Mouse (Mus musculus) neural tube, embryonic 14.5 days (tissue): ENCODE data around the gene Dnajc13. TPM values are rescaled to one million over a fixed set of nuclear protein-coding genes. Genes with fewer than 3 reads are reported as not detected.

Source experiments
- ATAC-seq: fragments of 200-750 bp; cut with Nextera tagmentation; 2 replicates; pipeline ENCODE4 v1.8.0; 2017; ENCODE audit warnings: low read depth, mild to moderate bottlenecking, moderate TSS enrichment, moderate library complexity
- H3K27ac ChIP-seq: fragments of 300-500 bp; sonication (generic); 2 replicates; pipeline ENCODE4 v1.5.1; 2014; ENCODE audit warnings: low read depth, mild to moderate bottlenecking, control low read depth, low read length, moderate library complexity, mixed read lengths
- H3K27me3 ChIP-seq: fragments of 300-500 bp; sonication (generic); 2 replicates; pipeline ENCODE4 v1.6.1; 2014; ENCODE audit warnings: low read length; ENCODE audit not compliant: control insufficient read depth, insufficient read depth
- H3K36me3 ChIP-seq: fragments of 300-500 bp; sonication (generic); 2 replicates; pipeline ENCODE4 v1.6.1; 2014; ENCODE audit warnings: low read length, mixed read lengths; ENCODE audit not compliant: control insufficient read depth, insufficient read depth
- H3K4me1 ChIP-seq: fragments of 300-500 bp; sonication (generic); 2 replicates; pipeline ENCODE4 v1.6.1; 2014; ENCODE audit warnings: low read length; ENCODE audit not compliant: control insufficient read depth, insufficient read depth
- H3K4me2 ChIP-seq: fragments of 300-500 bp; sonication (generic); 2 replicates; pipeline ENCODE4 v1.6.1; 2014; ENCODE audit warnings: mild to moderate bottlenecking, low read depth, low read length, control low read depth
- H3K4me3 ChIP-seq: fragments of 300-500 bp; sonication (generic); 2 replicates; pipeline ENCODE4 v1.5.1; 2014; ENCODE audit warnings: low read depth, low read length, control low read depth, mixed read lengths
- H3K9ac ChIP-seq: fragments of 300-500 bp; sonication (generic); replicated peaks from 2 replicates; pipeline ENCODE4 v1.6.1; 2014; ENCODE audit warnings: low read depth, mild to moderate bottlenecking, control low read depth, low read length, mixed read lengths
- H3K9me3 ChIP-seq: fragments of 300-500 bp; sonication (generic); 2 replicates; pipeline ENCODE4 v1.6.1; 2016; ENCODE audit warnings: low read length; ENCODE audit not compliant: control insufficient read depth
- WGBS: fragments of 180-500 bp; shearing (Covaris S2); extraction: QIAGEN DNeasy Blood & Tissue Kit; methylation state at CpG from one replicate; pipeline ENCODE4 v1.1.7; 2014; 5-methylcytosine and 5-hydroxymethylcytosine counted together
- polyA plus RNA-seq: library from polyadenylated mRNA; unstranded; fragments of >200 nt; fragmentation: Nextera tagmentation; extraction: Ambion mirVana; gene quantifications from 2 replicates; pipeline ENCODE4 v1.2.1, GENCODE M21; 2014

The Dnajc13 gene
- polyA plus RNA-seq, 1 experiment from 2014 or later = 26.1 TPM

DNA sequence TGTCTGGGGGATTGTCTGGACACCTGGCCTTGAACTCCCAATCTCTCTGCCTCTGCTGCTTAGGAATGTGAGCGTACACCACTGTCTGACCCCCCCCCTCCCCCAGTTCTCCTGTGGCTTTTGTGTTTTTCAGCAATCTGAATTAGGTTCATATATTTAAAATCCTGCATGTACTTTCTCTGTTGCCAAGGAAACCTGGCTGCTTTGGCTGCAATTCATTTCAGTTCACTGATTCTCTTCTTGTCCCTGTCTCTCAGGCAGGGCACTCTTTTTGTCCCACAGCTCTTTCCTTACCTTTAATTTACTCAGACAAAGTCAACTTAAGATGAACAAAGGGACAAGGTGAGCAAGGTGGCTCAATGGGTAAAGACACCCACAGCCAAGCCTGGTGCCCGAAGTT, 134.6 kb downstream of the Dnajc13 start:
- peak overlapping the region; percentile 12; the same call in 1 of the 2 replicates for H3K27ac ChIP-seq
- ATAC-seq = no peak

DNA sequence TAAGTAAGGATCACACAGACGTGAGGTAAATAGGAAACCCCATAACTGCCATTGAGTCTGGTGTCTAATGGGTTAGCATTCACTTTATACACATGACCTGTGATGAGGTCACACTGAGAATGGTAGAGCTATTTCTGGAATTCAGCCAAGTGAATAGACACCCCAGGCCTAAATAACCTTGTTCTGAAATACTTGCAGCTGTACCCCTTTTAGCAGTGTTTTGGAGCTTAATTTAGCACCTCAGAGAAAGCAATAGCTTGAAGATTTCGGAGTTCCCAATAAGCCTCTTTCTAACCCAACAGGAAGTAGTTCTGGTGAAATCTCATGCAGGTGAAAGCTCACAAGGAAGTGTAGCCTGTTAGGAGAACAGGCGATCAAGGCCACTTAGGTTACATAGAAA, 135.9 kb downstream of the Dnajc13 start, which contains the start of gene Ackr4:
Gene Ackr4 (minus strand): TSS at position 101 of the 400 bp plus-strand sequence.
- no peaks in the 10 kb centered on the region for H3K4me1 ChIP-seq
- H3K27ac ChIP-seq = no peak within 1 kb of the TSS
- no peak for ATAC-seq
- no peaks in the 10 kb centered on the region for H3K9me3 ChIP-seq
- H3K4me3 ChIP-seq = no peak within 1 kb of the TSS
- 75% methylated on average over 3 of the region's 3 CpGs for WGBS
- H3K4me2 ChIP-seq = no peak within 1 kb of the TSS
- no peaks in the 10 kb centered on the region for H3K36me3 ChIP-seq
- H3K27me3 ChIP-seq = no peaks in the 10 kb centered on the region
- H3K9ac ChIP-seq = no peak within 1 kb of the TSS

More for the DNA sequence above, 134.6 kb downstream of the Dnajc13 start:
- H3K36me3 ChIP-seq = no peaks in the 10 kb centered on the region
- H3K9me3 ChIP-seq = no peaks in the 10 kb centered on the region
- no peak overlapping the region for H3K4me3 ChIP-seq
- no peaks in the 10 kb centered on the region for H3K27me3 ChIP-seq
- H3K4me1 ChIP-seq = no peaks in the 10 kb centered on the region
- no peak overlapping the region for H3K9ac ChIP-seq
- 30% methylated on average over 2 of the region's 2 CpGs for WGBS
- H3K4me2 ChIP-seq = no peak overlapping the region

DNA sequence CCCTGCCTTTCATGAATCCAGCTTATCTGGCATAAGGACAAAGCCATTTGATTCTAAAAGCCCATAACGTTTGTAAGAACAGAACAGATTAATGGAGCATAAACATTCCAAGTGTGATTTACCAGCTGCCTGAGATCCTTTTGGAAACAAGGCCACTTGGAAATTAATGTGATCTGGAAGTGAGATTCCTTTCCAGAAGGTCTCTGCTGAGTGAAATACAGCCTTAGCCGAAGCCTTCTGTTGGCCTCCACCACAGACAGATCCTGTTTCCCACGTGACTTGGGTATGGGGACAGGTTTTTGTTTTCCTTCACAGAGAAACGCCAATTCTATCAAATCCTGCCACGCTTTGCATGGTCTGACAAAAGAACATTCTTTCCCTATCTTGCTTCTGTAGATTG, 139.1 kb downstream of the Dnajc13 start:
- Histone ChIP-seq H3K9me3 (no peaks in the 10 kb centered on the region), H3K4me3 (no peak overlapping the region), H3K27ac (peak overlapping the region; percentile 64; the same call in 1 of the 2 replicates), H3K4me2 (no peak overlapping the region), H3K4me1 (peaks cover 3% of the 10 kb centered on the region; the same call in 1 of the 2 replicates), H3K27me3 (no peaks in the 10 kb centered on the region), H3K9ac (no peak overlapping the region), H3K36me3 (no peaks in the 10 kb centered on the region)
- ATAC-seq = peak; percentile 30; the same call in 1 of the 2 replicates
- WGBS = 14% methylated on average over 5 of the region's 5 CpGs

DNA sequence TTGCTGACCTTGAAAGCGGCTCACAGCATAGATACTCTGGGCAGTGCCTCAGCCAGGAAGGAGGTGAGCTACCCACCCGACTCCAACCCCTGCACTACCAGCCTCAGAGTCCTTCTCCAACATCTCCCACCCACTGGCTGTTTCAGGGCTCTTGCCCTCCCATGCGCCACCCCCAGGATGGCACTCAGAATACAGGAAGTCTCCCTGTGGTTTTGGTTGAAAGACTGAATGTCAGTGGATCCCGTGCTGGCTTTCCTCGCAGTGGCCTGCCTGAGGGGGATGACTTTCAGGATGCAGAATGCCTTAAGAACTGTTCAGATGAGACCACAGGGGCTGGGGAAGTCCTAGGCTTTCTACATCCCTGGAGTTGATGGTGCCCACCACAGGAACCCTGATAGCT, 139.6 kb downstream of the Dnajc13 start:
- no peaks in the 10 kb centered on the region for H3K36me3 ChIP-seq
- no peak overlapping the region for H3K9ac ChIP-seq
- H3K9me3 ChIP-seq = no peaks in the 10 kb centered on the region
- peaks cover 3% of the 10 kb centered on the region; the same call in 1 of the 2 replicates for H3K4me1 ChIP-seq
- H3K4me2 ChIP-seq = no peak overlapping the region
- peak overlapping the region; percentile 64; the same call in 1 of the 2 replicates for H3K27ac ChIP-seq
- no peak for ATAC-seq
- no peak overlapping the region for H3K4me3 ChIP-seq
- no peaks in the 10 kb centered on the region for H3K27me3 ChIP-seq
- 59% methylated on average over 5 of the region's 5 CpGs for WGBS

DNA sequence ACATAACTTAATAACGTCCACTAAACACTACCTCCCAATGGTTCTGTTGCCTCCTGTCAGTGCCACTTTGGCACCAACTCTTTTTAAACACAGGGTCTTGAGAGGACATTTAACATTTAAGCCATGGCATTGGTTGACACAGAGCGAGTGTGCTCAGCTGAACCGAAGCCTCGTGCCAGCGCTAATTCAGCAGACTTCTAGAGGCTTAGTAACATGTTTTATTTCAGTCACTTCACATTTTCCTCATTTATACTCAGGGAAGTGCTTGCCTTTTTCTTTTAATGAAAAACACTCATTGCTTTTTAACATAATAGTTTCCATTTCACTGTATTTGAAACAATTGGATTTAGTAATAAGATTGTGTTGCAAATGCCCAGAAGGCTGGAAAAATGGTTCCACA, 153.6 kb downstream of the Dnajc13 start:
- Histone ChIP-seq H3K4me2 (no peak overlapping the region), H3K36me3 (no peaks in the 10 kb centered on the region), H3K27ac (no peak overlapping the region), H3K9ac (no peak overlapping the region), H3K4me1 (no peaks in the 10 kb centered on the region), H3K4me3 (no peak overlapping the region), H3K27me3 (no peaks in the 10 kb centered on the region), H3K9me3 (no peaks in the 10 kb centered on the region)
- no peak for ATAC-seq
- WGBS = 92% methylated on average over 5 of the region's 5 CpGs

DNA sequence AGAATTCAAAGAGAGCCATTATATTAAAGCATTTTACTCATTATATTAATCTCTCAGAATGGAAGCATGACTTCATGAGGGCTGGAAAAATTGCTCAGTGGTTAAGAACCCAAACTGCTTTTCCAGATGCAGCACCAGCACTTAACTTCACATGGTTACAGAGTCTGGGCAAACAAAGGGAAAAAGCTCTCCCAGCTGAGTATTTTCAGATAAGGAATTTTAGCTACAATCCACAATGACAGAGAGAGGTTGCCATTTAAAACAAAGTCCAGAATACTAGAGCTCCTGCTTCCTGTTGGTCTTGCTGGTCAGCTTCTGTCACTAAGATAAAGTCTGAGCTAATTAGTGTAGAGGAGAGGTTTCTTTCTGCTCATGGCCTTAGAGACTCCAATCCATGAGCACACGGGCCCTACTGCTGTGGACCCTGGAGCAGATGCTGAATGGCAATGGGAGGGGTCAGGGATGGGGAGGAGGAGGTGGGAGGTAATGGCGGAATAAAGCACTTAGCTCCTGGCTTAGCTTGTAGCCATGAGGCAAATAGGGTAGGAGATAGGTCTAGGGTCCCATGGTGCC, 154.1 kb downstream of the Dnajc13 start:
- ATAC-seq = no peak
- H3K4me3 ChIP-seq = no peak overlapping the region
- H3K9ac ChIP-seq = no peak overlapping the region
- no peak overlapping the region for H3K4me2 ChIP-seq
- WGBS = 74% methylated on average over 2 of the region's 2 CpGs
- no peaks in the 10 kb centered on the region for H3K4me1 ChIP-seq
- H3K27me3 ChIP-seq = no peaks in the 10 kb centered on the region
- H3K36me3 ChIP-seq = no peaks in the 10 kb centered on the region
- no peaks in the 10 kb centered on the region for H3K9me3 ChIP-seq
- no peak overlapping the region for H3K27ac ChIP-seq

DNA sequence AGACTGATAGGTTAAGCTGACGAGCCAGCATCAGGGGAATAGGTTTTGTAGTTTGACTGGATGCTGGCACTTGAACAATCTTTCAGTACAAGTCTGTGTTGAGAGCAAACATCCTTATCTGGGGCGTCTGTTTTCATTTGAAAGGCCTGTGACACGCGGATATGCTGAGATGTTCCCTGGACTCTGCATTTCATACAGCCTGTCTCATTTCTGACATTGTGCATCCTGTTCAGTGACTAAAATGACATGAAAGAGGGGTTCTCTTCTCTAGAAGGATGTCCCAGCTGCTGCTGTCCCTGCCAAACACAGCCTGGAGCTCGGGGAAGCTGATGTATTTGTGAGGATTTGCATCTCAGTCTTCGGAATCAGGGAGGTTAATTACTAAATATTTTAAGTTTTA, 155.2 kb downstream of the Dnajc13 start:
- no peaks in the 10 kb centered on the region for H3K4me1 ChIP-seq
- no peaks in the 10 kb centered on the region for H3K27me3 ChIP-seq
- ATAC-seq = no peak
- H3K27ac ChIP-seq = no peak overlapping the region
- no peak overlapping the region for H3K9ac ChIP-seq
- no peaks in the 10 kb centered on the region for H3K36me3 ChIP-seq
- WGBS = 82% methylated on average over 6 of the region's 6 CpGs
- no peak overlapping the region for H3K4me3 ChIP-seq
- H3K9me3 ChIP-seq = no peaks in the 10 kb centered on the region
- no peak overlapping the region for H3K4me2 ChIP-seq

DNA sequence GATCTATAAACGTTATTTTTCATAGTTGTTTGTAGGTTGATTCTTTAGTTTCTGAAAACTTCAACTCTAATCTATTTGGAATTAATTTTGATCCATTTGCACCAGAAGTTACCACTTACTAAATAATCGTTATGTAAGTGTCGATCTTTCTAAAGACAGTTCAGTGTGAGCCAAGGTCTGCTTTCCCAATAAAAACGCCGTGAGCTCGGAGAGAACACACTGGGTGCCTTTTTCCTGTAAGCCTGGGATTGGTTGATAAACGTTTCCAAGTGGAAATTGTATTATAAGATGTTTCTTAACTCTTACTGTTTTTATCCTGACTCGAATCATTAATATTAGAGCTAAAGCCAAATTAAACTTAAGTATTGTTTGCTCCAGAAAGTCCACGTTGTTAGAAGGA, 155.8 kb downstream of the Dnajc13 start:
- Histone ChIP-seq H3K27ac (no peak overlapping the region), H3K4me1 (no peaks in the 10 kb centered on the region), H3K9ac (no peak overlapping the region), H3K4me3 (no peak overlapping the region), H3K4me2 (no peak overlapping the region), H3K36me3 (no peaks in the 10 kb centered on the region), H3K27me3 (no peaks in the 10 kb centered on the region), H3K9me3 (no peaks in the 10 kb centered on the region)
- 84% methylated on average over 9 of the region's 9 CpGs for WGBS
- ATAC-seq = no peak

DNA sequence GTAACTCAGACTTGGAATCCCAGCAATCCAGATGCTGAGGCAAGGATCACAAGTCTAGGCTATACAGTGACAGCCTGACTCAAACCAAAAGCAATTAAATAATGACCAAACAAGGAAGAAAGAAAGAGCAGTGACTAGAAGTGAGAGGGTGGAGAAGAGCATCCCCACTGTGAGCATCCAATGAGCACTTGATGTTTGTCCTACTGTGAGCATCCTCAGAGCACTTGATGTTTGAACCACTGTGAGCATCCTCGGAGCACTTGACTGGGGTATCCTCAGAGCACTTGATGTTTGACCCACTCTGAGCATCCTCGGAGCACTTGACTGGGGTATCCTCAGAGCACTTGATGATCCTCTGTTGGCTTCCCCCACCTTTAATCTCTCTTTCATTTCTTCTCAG, 157.7 kb downstream of the Dnajc13 start:
- Histone ChIP-seq H3K4me2 (no peak overlapping the region), H3K36me3 (no peaks in the 10 kb centered on the region), H3K27me3 (no peaks in the 10 kb centered on the region), H3K4me1 (no peaks in the 10 kb centered on the region), H3K9ac (no peak overlapping the region), H3K4me3 (no peak overlapping the region), H3K9me3 (no peaks in the 10 kb centered on the region), H3K27ac (no peak overlapping the region)
- 80% methylated on average over 2 of the region's 2 CpGs for WGBS
- no peak for ATAC-seq
